Mouse (Mus musculus) layer of hippocampus, postnatal 25 days (tissue): ENCODE data around the gene Spata32. TPM values are rescaled to one million over a fixed set of nuclear protein-coding genes. Genes with fewer than 3 reads are reported as not detected.

Experiments used
- DNase-seq, 2 experiments: peaks; one replicate each; pipeline ENCODE4 v3.0.0; 2022; ENCODE audit warnings: mixed read lengths in 2 of 2, low spot score in 1 of 2; ENCODE audit errors: extremely low spot score in 1 of 2
- total RNA-seq, 2 experiments: library from RNA; stranded (reverse); gene quantifications; 2 replicates each; pipeline ENCODE4 v1.2.3; 2021

Spata32 gene
- total RNA-seq, 2 experiments from 2014 or later: 0.81 to 1.7 TPM

DNA sequence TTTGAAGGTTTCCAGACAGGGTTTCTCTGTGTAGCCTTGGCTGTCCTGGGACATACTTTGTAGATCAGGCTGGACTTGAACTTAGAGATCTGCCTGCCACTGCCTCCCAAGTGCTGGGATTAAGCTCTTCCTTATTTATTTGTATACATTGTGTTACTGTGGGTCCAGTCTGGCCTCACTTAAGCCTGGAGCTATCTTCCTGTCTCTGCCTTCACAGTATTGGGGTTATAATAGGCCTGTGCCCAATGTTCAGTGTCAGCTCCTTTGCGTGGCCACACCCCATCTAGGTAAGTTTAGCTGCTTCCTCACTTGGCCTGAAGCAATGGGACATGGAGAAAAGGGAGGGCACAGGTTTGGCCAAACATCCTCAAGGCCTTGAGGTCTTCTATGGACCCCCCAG is 41.7 kb downstream of the Spata32 start:
- DNase-seq: no peak

DNA sequence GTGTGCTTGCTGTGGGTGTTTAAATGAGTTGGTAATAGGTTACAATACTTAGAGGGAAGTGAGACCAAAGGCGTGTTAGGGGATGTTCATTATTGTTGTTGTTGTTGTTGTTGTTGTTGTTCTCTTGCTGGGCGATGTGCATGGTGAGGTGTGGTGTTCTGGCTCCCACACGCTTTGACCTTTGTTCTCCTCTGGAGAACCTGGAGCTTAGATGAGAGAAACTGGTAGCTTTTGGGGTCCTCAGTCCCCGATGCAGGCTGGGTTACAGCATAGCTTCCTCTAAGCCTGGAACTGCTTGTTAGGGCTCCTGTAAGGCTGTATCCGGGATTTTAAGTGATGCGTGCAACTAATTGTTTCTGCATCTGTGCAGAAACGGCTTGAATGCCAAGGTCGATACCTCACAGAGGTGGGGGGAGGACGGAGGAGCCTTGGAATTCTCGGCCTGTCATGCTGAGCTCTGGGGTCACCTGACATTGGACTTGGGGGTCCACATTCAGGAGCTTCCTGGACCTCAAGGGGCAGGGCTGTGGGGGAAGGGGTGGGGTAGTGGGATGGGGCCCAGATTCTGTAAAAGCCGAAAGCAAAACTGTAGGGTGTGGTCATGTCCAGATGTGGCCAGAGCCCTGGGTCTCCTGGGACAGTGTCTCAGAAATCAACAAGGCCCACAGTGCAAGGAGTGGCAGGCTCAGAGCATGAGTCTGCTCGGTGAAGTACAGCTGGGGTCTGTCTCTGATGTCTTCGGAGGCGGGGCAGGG is 42.4 kb downstream of the Spata32 start:
- peak in 1 of 2 experiments; percentile 3 for DNase-seq

DNA sequence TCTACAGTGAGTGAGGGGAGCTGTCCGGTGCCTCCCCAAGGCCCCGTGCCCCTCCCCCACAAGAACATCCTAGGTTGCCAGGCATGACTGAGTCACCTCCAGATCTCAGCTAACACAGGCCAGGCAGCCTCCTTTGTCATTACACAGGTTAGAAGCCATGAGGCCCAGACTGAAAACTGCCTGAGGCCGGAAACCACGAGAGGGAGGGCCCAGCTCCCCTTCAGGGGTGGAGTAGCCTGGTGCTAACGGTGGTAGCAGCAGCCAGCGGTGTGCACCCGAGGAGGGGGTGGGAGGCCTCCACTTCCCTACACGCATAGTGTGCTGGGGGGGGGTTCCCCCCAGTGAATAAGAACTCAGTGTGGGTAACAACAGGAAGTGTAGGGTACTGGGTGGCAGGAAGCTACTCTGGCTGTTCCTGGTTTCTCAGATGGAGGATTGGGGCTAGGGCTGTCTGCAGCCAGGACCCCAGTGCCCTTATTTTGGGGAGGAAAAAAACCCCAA is 43.3 kb downstream of the Spata32 start:
- peak in 1 of 2 experiments; percentile 4 for DNase-seq

DNA sequence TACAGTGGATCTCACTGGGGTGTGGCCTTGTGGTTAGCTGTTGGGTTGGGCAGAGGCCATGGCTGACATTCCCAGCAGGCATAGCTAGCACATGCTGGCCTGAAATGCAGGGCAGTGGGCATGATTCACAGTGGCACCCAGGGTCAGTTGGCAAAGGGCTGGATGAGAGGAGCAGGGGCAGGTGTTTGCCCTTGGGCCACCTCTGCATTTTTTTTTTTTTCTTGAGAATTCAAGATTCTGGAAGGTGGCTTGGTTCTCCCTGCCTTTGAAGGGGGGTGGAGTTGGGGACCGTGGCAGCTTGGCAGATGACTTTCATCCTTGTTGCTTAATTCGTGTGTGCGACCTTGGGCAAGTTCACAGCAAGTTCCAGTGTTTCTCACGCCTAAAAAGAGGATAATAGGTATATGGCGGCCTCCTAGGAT is 43.8 kb downstream of the Spata32 start:
- DNase-seq: no peak

DNA sequence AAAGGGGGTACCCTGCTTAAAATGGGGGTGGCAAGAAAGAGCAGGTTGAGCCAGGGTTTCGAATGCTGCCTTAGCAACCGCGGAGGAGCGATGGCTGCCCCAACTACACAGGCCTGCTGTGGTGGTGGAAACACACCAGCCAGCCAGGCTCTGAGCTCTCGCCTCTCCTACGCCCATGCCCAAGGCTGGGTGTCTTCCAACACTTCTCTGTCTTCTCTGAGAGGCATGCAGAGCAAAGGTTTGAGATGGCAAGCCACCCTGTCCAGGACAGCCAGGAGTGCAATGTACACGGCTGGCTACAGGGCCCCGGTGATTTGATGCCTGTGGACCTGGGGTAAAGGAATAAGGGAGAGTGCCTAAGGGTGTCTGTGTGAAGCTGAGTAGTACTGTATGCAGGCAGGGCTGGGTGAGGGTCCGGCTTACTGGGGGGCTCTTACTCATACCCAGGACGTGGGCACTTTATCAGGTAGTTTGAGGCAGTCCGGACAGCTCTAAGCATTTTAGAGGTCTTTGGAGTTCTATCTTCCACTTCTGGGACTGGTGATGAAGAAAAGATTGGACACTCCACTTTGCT is 44.4 kb downstream of the Spata32 start:
- DNase-seq: no peak

DNA sequence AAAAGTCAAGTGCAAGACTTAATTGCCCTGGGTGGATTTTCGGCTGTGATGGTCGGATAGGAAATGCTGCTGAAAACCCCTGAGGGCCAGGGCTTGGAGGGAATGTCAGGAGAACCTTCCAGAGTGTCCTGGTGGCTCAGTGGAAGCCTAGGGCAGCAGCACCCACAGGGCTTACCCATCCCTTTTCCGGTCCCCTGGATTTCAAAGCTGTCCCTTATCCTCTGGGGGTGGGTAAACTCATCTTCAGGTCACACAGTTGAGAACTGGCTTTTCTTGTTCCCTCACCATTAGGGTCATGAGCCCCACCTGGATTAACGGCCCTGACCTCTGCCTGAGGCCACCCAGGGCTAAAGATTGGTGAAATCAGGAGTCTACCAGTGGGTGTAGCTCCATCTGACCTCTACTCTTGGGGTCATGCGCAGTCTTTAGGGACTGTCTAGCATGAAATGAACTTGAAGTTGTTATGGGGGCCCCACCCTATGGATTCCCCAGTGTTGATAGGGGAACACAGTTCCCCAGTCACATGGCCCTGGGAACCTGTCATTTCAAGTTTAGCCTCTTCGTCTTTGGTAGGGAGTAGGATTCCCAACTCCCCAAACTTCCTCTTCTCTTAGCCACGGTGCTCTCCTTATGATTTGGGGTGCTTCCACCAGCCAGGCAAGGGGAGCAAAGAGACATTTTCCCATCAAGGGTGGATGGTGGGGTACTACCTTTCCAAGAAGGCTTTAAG is 45.0 kb downstream of the Spata32 start:
- DNase-seq: no peak

DNA sequence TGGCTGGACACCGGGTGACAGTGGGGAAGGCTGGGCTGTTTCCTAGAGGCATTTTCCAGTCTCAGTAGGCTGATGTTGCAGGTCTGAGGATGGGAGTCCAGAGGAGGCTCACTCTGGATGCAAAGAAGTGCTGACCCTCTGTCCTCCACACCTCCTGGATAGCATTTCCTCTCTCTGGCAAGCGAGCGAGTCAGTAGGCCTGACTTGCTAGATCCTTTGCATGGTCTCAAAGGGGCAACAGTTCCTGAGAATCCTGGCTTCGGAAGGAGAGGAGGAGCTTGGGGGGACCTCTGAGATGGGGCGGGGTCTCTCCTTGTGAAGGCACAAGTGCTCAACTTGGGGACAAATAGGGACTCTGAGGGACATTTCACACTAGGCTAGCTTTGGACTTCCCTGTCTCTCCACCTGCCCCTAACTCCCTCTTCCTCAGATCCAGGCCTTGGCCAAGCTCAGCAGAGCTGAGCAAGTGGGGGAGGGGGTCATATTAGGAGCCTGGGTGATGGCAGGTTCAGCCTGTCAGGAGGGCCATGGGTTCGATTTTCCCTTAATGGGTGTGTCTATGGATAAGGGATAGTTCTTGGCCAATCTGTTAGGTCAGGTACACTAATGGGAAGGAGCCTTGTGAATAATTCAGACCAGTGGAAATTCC is 45.7 kb downstream of the Spata32 start:
- no peak for DNase-seq

DNA sequence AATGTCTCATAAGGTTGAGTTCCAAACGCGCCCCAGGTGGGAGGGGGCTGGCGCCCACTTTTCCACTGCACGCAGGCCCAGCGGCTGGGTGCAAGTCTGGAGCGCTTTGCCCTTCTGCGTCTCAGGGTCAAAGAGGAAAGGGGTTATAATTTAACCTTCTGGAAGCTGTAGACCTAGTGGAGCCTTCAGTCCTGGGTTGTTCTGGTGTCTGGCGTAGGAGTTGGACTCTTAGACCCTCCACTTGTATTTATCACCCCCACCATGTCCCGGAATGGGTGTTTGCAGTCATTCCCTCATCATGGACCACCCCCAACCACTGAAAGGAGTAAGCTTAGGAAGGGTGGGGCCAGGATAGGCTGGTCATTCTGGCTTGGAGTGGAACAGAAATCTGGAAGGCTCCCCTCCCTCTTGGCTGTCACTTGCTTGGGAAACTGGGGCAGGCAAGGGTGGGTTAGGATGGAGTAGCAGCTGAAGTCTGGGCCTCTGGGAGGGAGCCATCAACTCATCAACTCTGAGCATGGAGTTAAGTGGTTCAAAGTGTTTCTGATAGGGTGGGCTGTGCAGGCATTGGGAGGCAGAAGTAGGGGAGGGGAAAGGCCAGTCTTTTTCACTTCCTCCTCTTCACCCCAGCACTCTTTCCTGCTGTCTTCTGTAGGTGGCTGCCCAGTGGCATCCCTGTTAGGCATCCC is 46.4 kb downstream of the Spata32 start:
- DNase-seq: no peak

DNA sequence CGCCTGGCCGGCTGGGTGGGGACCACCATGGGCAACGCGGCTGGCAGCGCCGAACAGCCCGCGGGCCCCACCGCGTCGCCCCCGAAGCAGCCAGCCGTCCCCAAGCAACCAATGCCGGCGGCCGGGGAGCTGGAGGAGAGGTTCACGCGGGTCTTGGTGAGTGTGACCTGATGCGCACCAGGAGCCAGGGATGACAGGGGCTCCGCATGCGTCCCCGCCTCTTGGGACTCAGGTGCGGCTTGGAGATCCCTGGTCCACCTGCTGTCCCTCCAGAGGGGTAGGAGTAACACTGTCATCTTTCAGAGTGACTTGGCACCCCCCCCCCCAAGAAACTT is 47.0 kb downstream of the Spata32 start:
- DNase-seq: no peak

DNA sequence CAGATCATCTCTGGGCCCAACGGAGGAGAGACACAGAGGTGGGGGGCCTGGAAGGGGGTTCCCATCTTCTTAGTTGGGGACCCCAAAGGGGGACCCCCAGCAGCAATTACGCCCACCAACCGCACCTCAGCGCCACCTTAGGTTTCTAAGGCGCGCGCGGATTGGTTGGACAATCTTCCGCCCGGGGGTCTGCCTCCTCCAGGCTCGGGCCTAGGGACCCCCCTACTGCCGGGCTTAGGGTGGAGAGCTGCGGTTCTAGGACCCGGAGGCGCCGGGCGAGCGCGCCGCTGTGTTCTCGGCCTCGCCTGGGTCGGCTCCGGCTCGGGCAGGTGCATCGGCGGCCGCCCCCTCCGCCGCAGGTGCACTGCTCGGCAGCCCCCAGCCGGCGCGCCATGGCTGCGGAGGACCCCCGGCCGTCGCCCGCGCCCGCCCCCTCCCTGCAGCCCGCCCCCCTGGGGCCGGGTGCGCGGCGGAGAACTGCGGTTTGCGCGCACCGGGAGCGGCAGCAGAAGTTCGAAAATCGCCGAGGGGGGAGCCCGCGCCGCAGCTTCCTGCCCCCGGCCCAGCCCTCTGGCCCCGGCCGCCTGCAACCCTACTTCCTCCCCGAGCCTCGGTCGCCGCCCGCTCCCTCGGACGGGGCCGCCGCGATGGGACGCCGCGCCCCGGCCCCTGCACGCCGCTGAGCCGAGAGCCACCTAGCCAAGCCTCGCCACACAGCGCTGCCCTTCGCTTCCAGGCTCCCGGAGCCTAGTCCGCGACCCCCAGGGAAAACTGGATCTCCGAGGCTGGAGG is 47.5 kb downstream of the Spata32 start, which contains the start of gene Fmnl1:
Gene Fmnl1 (plus strand): TSS at position 614 of the 792 bp plus-strand sequence.
- DNase-seq: peak in 1 of 2 experiments; percentile 44

DNA sequence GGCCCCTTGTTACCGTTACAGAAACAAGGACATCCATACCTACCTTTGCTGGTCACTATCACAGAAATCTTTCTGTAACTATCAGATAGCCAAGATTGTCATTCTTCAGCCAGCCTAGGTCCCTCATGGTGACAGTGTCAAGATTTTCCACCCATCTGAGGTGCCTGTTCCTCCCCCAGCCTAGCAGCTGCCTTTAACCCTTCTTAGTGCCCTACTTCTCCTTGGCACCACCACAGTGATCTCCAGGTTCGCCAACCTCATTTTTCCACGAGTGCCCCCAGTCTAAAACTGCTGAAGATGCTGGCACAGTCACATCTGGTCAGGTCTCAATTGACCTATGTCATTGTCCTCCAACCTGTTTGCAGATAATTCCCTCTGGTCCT is 48.1 kb downstream of the Spata32 start:
- DNase-seq: no peak

DNA sequence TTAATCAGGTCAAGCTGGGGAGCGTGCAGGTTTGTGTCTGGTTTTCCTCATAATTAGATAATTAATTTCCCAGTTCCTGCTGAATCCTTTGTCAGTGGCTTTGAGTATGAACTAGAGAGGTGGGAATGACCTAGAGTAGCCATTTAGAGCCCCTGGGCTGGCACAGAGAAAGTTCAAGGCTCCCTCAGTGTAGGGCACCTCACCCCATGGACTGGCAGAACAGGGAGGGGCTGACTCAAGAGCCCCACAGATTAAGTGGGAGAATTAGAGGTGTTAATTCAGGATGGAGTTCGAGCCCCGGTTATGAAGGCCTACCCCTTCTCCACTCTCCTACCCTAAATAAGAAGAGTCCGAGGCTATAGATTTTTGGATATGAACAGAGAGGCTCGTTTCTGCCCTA is 48.6 kb downstream of the Spata32 start:
- no peak for DNase-seq

DNA sequence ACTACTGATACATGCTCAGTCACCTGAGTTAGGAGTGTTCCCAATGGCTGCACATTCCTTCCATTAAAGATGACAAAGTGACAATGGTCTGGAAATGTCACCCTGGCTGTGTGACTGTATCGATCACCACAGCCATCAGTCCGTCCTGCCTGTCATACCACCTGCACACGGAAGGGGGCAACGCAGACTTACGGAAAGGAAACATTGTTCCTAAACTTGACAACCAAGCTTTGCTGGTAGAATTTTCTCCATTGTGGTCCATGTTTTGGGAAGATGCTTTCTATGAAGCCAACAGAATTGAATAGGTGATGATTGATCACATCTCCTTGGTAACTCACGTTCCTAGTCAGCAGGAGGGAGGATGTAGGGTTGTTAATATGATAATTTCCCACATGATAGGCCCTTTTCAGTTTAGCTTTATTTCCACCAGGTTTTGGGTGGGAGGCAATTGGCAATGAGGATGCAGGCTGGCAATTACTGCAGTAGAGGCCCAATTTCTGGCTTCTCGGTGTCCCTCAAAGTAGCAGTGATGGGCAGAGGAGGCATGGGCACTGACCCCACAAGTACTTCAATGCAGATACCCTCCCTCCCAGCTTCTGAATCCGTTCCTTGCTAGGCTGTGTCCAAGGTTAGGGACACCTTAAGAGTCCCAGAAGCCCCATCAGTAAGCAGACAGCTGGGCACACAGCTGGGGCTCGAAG is 49.4 kb downstream of the Spata32 start:
- peak; percentile 56 to 74 for DNase-seq

DNA sequence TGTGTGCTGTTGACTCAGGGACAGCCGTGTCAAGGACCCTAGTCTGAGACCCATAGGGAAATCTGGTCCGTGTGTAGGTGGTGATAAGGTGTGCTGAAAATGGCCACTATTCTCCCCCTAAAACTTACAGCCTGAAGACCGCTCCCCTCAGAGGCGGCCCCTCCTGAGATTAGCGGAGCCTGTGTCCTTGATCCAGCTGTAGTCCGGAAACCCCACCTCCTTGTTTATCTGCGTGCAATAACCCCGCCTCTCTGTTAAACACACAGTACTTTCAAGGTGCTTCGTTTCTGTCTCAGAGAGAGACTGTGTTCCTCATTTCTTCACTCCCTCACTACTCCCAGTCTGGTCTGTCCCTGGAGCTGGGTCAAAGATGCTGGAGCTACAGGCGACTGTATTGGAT is 53.8 kb downstream of the Spata32 start:
- DNase-seq: no peak

DNA sequence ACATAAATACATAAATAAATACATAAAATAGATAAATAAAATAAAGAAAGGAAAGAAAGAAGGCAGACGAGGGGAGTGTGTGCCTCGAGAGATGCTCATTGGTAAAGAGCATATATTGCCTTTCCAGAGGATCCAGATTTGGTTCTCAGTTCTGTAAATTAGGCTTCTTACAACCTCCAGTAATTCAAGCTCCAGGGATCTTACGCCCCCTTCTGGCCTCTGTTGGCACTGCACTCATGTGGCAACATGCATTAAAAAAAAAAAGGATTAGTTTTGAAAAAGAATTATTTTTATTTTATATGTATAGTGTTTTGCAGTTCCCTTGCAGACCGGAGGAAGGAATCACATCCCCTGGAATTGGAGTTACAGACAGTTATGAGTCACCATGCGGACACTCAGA is 56.1 kb downstream of the Spata32 start:
- DNase-seq: no peak

DNA sequence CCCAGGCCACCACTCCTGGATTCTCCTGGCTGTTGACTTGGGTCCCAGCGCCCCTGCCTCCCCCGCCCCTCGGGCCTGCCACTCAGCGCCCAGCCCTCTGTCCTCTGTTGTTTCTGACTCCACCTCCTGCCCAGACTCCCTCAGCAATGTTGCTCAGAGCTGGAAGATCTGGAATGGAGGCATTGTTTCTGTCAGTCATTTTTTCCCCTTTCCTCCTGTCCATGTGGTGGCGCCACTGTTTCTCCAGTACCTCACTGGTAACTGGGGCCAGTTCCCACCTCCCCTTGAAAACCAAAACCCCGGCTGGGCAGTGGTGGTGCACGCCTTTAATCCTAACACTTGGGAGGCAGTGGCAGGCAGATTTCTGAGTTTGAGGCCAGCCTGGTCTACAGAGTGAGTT is 56.8 kb downstream of the Spata32 start:
- DNase-seq: no peak

DNA sequence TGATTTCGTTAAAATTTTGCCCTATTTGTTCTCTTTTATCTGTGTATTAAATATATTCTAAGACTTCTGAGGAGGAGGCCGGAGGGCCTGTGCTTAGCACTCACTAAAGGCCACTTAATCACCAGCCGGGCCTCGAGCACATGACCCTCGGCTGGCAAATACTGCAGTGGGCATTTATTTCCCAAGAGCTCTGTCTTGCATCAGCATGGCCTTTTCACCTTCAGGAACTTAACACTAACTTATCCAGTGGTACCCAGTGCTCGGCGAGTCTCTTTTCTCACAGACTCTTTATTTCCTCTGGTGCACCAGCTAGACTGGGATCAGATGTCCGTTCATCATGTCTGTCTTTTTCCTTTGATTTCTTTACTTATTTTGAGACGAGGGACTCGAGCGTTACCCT is 57.5 kb downstream of the Spata32 start:
- no peak for DNase-seq

DNA sequence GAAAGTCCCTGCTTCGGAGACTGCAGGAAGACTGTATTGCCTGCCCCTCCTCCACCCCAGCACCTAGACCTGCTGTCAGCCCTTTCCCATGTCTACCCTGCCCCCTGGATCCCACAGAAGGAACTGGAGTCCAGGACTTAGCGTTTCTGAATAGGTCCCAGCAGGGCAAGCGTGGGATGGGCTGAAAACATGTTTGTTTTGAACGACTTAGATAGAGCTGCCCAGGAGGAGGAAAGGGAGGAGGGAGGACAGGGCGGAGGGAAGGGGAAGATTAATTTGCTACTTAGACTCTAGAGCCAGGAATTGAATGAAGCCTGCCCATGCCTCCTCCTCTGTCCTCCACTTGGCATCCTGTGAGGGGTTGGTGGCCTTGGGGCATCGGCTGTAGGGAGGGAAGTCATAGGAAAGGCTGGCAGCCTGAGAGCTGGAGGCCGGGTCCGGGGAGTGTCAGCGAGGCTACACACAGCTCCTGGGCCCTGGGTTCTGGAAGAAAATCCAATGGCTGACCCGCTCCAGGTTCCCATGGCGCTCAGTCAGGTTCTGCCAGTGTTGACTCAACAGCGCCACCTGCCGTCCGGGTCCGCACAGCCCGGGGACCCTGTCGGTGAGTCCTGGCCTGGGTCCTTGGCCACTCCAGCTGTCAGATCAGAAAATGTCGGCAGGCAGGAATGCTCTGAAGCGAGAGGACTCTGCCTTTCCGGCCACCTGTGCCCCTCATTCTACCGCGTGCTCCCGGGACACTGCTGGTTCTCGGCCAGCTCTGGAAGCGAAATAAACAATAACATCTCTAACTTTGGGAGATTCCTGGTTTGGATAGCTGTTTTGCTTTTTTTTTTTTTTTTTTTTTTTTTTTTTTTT is 59.4 kb downstream of the Spata32 start:
- DNase-seq: peak; percentile 98 to 99
